Mouse (Mus musculus) adrenal gland, adult (tissue): Measurements from ENCODE around the gene Lias.

Experiments
- DNase-seq, 2 experiments: peaks; one replicate each; pipeline ENCODE4 v3.0.0; 2022 to 2023; ENCODE audit warnings: low spot score in 1 of 2; ENCODE audit not compliant: inconsistent age in 2 of 2

Gene Lias

GRCm38 (mm10) chr5:65390648-65391644 lies at the start of gene Lias, which contains the start of gene Rpl9:
Lias (plus strand) TSS chr5:65391497.
Rpl9 (minus strand) TSS chr5:65391444.
- peak; percentile 98 to 99 for DNase-seq

GRCm38 (mm10) chr5:65348168-65348567 lies 43.1 kb upstream of the Lias start, which contains the start of gene Klb:
Klb (plus strand) TSS chr5:65348314.
- no peak for DNase-seq

GRCm38 (mm10) chr5:65350508-65350907 lies 40.8 kb upstream of the Lias start:
- DNase-seq, result no peak

DNA sequence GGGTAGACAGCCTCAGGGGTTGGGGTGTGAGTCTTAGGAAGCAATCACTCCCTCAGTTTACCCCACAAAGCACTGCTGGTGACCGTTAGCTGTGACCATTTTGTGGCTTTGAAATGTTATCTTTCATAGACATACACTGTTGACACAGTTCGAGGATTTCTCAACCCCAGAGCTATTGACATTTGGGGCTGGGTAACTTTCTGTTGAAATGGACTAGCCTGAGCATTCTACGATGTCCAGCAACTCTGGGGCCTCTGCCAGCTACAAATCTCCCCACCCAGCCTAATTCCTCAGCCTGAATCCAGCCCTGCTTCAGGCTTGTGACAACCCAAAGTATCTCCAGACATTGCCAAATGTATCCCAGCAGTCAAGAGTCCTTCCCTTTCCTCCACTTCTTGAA lies 37.2 kb upstream of the Lias start:
- DNase-seq, result peak in 1 of 2 experiments; percentile 44

DNA sequence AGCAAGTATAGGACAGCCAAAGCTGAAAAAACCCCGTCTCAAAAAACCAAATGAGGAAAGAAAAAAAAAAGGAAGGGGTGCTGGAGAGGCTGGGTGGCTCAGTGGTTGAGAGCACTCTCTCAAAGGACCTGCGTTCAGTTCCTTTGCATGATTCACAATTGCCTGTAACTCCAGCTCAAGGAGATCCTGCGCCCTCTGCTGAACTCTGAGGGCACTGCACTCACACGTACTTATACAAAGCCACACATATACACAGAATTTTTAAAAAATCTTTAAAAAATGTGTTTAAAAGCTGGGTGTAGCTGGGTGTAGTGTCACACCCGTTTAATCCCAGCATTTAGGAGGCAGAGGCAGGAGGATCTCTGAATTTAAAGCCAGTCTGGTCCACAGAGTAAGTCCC lies 36.3 kb upstream of the Lias start:
- DNase-seq, result no peak

- DNase-seq, result peak in 1 of 2 experiments; percentile 58
Observed at GRCm38 (mm10) chr5:65356851-65357250, 34.4 kb upstream of the Lias start.

GRCm38 (mm10) chr5:65357771-65358170 lies 33.5 kb upstream of the Lias start:
- no peak for DNase-seq

GRCm38 (mm10) chr5:65367837-65368236 lies 23.5 kb upstream of the Lias start:
- no peak for DNase-seq

DNA sequence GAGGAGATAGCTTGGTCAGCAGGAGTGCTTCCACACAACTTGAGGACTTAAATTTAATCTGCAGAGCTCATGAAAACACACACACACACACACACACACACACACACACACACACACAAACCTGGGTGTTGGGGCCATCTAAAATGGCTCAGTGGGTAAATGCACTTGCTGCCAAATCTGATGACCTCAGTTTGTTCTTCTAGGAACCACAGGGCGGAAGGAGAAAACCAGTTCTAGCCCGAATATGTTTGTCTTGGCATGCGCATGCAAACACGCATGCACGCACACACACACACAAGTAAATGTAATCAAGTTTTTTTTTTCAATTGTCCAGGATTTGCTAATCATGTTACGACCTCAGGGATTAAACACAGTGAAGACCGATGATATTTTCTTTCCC lies 19.7 kb upstream of the Lias start:
- no peak for DNase-seq

- no peak for DNase-seq
Observed at GRCm38 (mm10) chr5:65374746-65375145, 16.6 kb upstream of the Lias start.

DNA sequence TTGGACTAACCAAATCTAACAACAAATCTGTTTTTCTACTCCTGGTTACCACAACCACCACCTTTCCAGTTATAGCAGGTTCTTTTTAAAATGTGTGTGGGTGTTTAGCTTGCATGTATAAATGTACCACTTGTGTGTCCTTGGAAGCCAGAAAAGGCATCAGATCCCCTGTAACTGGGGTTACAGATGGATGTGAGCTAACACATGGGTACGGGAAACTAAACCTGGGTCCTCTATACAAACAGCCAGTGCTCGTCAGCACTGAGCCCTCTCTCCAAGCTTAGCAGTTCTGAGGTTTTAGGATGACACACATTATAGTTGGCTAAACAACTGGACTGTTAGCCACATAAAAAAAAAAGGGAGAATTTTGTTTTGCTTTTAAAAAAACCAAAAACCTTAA lies 5.6 kb upstream of the Lias start:
- DNase-seq, result no peak

GRCm38 (mm10) chr5:65387008-65387867 lies 4.1 kb upstream of the Lias start:
- no peak for DNase-seq

DNA sequence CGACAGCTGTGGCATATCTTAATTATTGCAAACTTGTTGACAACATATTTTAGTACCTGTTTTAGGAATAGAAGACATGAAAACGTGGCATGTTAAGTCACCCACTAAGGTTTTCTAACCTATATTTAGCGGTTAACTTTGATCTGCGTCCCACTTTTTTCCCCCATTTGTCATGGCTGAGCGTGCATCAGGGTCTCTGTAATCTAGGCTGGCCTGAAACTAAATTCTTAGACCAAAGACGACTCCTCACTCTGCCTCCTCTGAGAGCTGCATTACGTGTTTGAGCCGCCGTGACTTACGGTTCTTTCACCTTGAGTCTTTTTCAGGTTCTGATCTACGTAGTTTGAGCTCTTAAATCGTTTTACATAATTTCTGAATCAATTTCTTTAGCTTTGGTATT lies 456 bp downstream of the Lias start:
- DNase-seq, result peak in 1 of 2 experiments; percentile 9

GRCm38 (mm10) chr5:65394425-65394824 lies 3.1 kb downstream of the Lias start:
- DNase-seq, result no peak

DNA sequence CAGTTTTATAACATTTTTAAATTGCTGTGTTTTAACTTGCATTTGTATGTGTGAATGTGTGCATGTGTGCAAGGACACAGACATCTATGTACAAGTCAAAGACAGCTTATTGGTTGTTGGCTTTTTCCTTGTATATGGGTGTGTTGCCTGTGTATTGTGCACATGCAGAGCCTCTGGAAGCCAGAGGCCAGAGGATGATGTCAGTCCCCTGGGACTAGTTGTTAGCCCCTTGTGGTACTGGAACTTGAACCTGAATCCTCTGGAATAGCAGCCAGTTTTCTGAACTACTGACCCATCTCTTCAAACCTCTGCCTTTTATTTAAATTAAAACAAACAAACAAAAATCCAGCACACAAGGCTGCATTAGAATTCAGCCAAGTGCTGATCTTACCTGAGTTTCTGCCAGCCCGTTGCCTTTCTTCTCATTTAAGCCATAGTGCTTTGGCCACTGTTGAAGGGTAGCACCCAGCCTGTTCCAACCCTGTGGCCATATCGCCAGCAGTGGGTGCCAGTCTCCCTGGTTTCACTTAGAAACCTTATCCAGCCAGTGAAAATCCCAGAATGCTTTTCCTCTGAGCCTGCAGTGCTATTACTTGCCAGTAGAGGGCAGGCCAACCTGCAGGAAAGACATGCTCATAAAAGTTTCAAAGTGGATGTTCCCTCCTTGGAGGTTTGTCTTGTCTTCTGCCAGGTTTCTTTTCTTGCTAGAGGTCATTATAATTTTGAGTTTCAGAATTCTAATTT lies 10.1 kb downstream of the Lias start:
- DNase-seq, result peak; percentile 86 to 95

- no peak for DNase-seq
Observed at GRCm38 (mm10) chr5:65407989-65408388, 16.7 kb downstream of the Lias start.

- DNase-seq, result peak in 1 of 2 experiments; percentile 50
Observed at GRCm38 (mm10) chr5:65415653-65416458, 24.6 kb downstream of the Lias start.

GRCm38 (mm10) chr5:65419136-65419535 lies 27.8 kb downstream of the Lias start:
- no peak for DNase-seq

GRCm38 (mm10) chr5:65420822-65421221 lies 29.5 kb downstream of the Lias start:
- DNase-seq, result no peak

- DNase-seq, result no peak
Observed at GRCm38 (mm10) chr5:65422803-65423202, 31.5 kb downstream of the Lias start.
